Mouse (Mus musculus) heart, adult 8-10 months (tissue): ENCODE data around the gene Ppil3. TPM values are rescaled to one million over a fixed set of nuclear protein-coding genes. Genes with fewer than 3 reads are reported as not detected.

Source experiments
- DNase-seq: peaks from one replicate; pipeline ENCODE4 v3.0.0; 2022; ENCODE audit warnings: low spot score
- total RNA-seq, 4 experiments: library from RNA; stranded (reverse); gene quantifications; 2 replicates each; pipeline ENCODE4 v1.2.4; 2022

Gene Ppil3
- total RNA-seq, 4 experiments from 2014 or later, result 15.9 to 21.5 (median 18.7) TPM

GRCm38 (mm10) chr1:58409553-58410197 is 35.6 kb downstream of the Ppil3 start:
- DNase-seq, result no peak

GRCm38 (mm10) chr1:58408141-58408540 is 37.1 kb downstream of the Ppil3 start:
- no peak for DNase-seq

GRCm38 (mm10) chr1:58407321-58407720 is 38.0 kb downstream of the Ppil3 start:
- DNase-seq, result no peak

GRCm38 (mm10) chr1:58403745-58404144 is 41.5 kb downstream of the Ppil3 start:
- no peak for DNase-seq

GRCm38 (mm10) chr1:58401396-58401795 is 43.9 kb downstream of the Ppil3 start:
- no peak for DNase-seq

- DNase-seq, result no peak
Observed at GRCm38 (mm10) chr1:58397731-58398130, 47.6 kb downstream of the Ppil3 start.

GRCm38 (mm10) chr1:58396179-58396578 is 49.1 kb downstream of the Ppil3 start:
- DNase-seq, result no peak

GRCm38 (mm10) chr1:58395341-58395740 is 49.9 kb downstream of the Ppil3 start:
- DNase-seq, result no peak

- DNase-seq, result peak; percentile 29
Observed at GRCm38 (mm10) chr1:58393284-58394195, 51.7 kb downstream of the Ppil3 start.

- DNase-seq, result peak; percentile 91
Observed at GRCm38 (mm10) chr1:58392652-58393283, 52.5 kb downstream of the Ppil3 start, which contains the start of gene Bzw1. Gene Bzw1, plus strand, starts transcription at chr1:58392898.

- DNase-seq, result no peak
Observed at GRCm38 (mm10) chr1:58392268-58392651, 53.0 kb downstream of the Ppil3 start.

GRCm38 (mm10) chr1:58391421-58392267 is 53.6 kb downstream of the Ppil3 start:
- no peak for DNase-seq

- DNase-seq, result no peak
Observed at GRCm38 (mm10) chr1:58382586-58383281, 62.6 kb downstream of the Ppil3 start.

Other genes with a start within 250 kb of the Ppil3 start
- gene Aox4, start 235.1 kb downstream of the Ppil3 start, total RNA-seq, result not detected
- gene Aox2, start 167.2 kb downstream of the Ppil3 start, total RNA-seq, result not detected
- 10 to 100 TPM; 60.2 to 64.3 (median 62.1) TPM for gene Bzw1, start 52.6 kb downstream of the Ppil3 start, total RNA-seq
- gene Clk1, start 21.4 kb downstream of the Ppil3 start, total RNA-seq, result 10 to 100 TPM; 35.5 to 62.3 (median 46.7) TPM
- 10 to 100 TPM in 3 of 4 experiments, 1 to 10 TPM in 1; 10.0 to 15.4 (median 14.4) TPM for gene Nif3l1, start 335 bp downstream of the Ppil3 start, total RNA-seq
- gene Orc2, start 59.6 kb upstream of the Ppil3 start, total RNA-seq, result 10 to 100 TPM; 10.1 to 12.4 (median 11.2) TPM
- gene Fam126b, start 140.8 kb upstream of the Ppil3 start, total RNA-seq, result 10 to 100 TPM; 10.2 to 21.2 (median 16.5) TPM
- gene Ndufb3, start 140.9 kb upstream of the Ppil3 start, total RNA-seq, result 100 to 1,000 TPM; 264 to 362 (median 303) TPM